Mouse (Mus musculus) liver, embryonic 14.5 days (tissue): Measurements from ENCODE around the gene Akap12.

ENCODE experiments used
- CTCF ChIP-seq: IDR thresholded peaks from 2 replicates; pipeline ENCODE4 v1.5.1; 2016; ENCODE audit warnings: antibody characterized with exemption, low read depth, control low read depth
- EP300 ChIP-seq: IDR thresholded peaks from 2 replicates; pipeline ENCODE4 v1.6.1; 2016; ENCODE audit warnings: antibody characterized with exemption, low read depth

DNA sequence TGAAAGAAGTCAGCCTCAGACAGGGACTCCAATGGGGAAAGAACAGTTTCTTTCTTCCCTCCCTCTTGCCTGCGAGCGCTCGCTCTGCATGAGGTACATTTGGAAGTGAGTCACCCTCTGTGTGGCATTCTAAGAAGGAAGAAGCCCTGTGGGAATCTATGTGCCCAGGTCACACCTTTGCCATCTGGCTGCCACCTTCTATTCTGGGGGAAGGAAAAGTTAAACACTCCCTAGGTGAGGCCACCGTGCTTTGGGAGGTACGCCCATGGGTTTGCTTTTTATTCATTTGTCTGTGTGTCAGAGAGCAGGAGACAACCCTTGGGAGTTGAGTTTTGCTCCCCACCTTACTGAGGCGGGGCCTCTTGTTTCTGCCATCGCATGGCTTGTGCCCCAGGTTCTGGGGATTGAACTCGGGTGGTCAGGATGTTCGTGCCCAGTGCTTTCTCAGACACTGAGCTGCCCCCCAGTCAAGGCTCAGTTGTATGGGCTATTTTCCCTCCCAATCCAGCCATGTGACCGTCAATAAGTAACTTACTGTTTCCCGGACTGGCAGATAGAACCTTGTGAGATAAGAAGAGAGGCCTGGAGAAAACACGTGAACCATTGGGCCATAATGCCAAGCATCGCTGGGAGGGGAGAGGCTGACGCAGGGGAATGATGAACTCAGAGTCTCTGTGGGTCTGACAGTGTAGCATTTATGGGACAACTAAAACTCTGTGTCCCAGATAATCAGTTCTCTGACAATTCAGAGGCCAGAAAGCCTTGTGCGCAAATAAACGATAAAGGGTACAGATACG, 35.4 kb upstream of the Akap12 start:
- TF ChIP-seq CTCF, result no peak
- TF ChIP-seq EP300, result no peak
